Mouse (Mus musculus): ENCODE data around the gene Socs1. TPM values are rescaled to one million over a fixed set of nuclear protein-coding genes. Genes with fewer than 3 reads are reported as not detected.
A peak's percentile ranks its signal among the peaks of the same experiment; 100 is the strongest.

Socs1 gene
- polyA plus RNA-seq (2014; fragmentation: Nextera tagmentation; extraction: Ambion mirVana), result 2.5 and 2.7 TPM in 2 replicates

- under 1% methylated on average over 51 of the region's 59 CpGs for WGBS
Measured at GRCm38 (mm10) chr16:10785371-10786231, at the start of gene Socs1. Gene Socs1, minus strand, starts transcription at chr16:10785536.

GRCm38 (mm10) chr16:10834542-10834910 is 49.2 kb upstream of the Socs1 start:
- Histone ChIP-seq H3K4me3 (ENCODE audit: low read depth, low read length) (peak overlapping the region; percentile 80), H3K9ac (ENCODE audit: low read length) (peak overlapping the region; percentile 26; the same call in 1 of the 2 replicates), H3K9me3 (ENCODE audit: control insufficient read depth, low read length) (no peaks in the 10 kb centered on the region), H3K27me3 (ENCODE audit: control insufficient read depth, insufficient read depth, low read length) (no peaks in the 10 kb centered on the region), H3K36me3 (ENCODE audit: control insufficient read depth, insufficient read depth, low read length) (no peaks in the 10 kb centered on the region), H3K27ac (ENCODE audit: low read depth, low read length) (no peak overlapping the region), H3K4me1 (ENCODE audit: control insufficient read depth, insufficient read depth, low read length) (peaks cover 3% of the 10 kb centered on the region; the same call in 1 of the 2 replicates), H3K4me2 (ENCODE audit: low read depth) (peak overlapping the region; percentile 76)
- ATAC-seq (ENCODE audit: insufficient read depth, low FRiP score, low TSS enrichment) (no peak), DNase-seq (ENCODE audit: low spot score) (no peak)
- 11% methylated on average over 12 of the region's 12 CpGs for WGBS

More at GRCm38 (mm10) chr16:10785371-10786231, at the start of gene Socs1:
- ATAC-seq (ENCODE audit: insufficient read depth, low FRiP score, low TSS enrichment) (peak; percentile 82), DNase-seq (ENCODE audit: low spot score) (peak; percentile 90)
- H3K4me3 ChIP-seq (ENCODE audit: low read depth, low read length), result peak within 1 kb of the TSS; percentile 58
- peaks cover 5% of the 10 kb centered on the region; the same call in 1 of the 2 replicates for H3K4me1 ChIP-seq (ENCODE audit: control insufficient read depth, insufficient read depth, low read length)
- H3K27ac ChIP-seq (ENCODE audit: low read depth, low read length), result peak within 1 kb of the TSS; percentile 65
- no peaks in the 10 kb centered on the region for H3K9me3 ChIP-seq (ENCODE audit: control insufficient read depth, low read length)
- H3K4me2 ChIP-seq (ENCODE audit: low read depth), result peak within 1 kb of the TSS; percentile 96
- peaks cover 10% of the 10 kb centered on the region for H3K27me3 ChIP-seq (ENCODE audit: control insufficient read depth, insufficient read depth, low read length)
- no peaks in the 10 kb centered on the region for H3K36me3 ChIP-seq (ENCODE audit: control insufficient read depth, insufficient read depth, low read length)
- peak within 1 kb of the TSS; percentile 63 for H3K9ac ChIP-seq (ENCODE audit: low read length)

GRCm38 (mm10) chr16:10828461-10828805 is 43.1 kb upstream of the Socs1 start:
- Histone ChIP-seq H3K4me1 (ENCODE audit: control insufficient read depth, insufficient read depth, low read length) (no peaks in the 10 kb centered on the region), H3K4me2 (ENCODE audit: low read depth) (no peak overlapping the region), H3K27me3 (ENCODE audit: control insufficient read depth, insufficient read depth, low read length) (no peaks in the 10 kb centered on the region), H3K9ac (ENCODE audit: low read length) (no peak overlapping the region), H3K4me3 (ENCODE audit: low read depth, low read length) (no peak overlapping the region), H3K27ac (ENCODE audit: low read depth, low read length) (no peak overlapping the region), H3K36me3 (ENCODE audit: control insufficient read depth, insufficient read depth, low read length) (no peaks in the 10 kb centered on the region), H3K9me3 (ENCODE audit: control insufficient read depth, low read length) (no peaks in the 10 kb centered on the region)
- DNase-seq (ENCODE audit: low spot score) (no peak), ATAC-seq (ENCODE audit: insufficient read depth, low FRiP score, low TSS enrichment) (no peak)
- 75% methylated on average over 4 of the region's 4 CpGs for WGBS

GRCm38 (mm10) chr16:10827766-10828460 is 42.6 kb upstream of the Socs1 start:
- Histone ChIP-seq H3K36me3 (ENCODE audit: control insufficient read depth, insufficient read depth, low read length) (no peaks in the 10 kb centered on the region), H3K27ac (ENCODE audit: low read depth, low read length) (no peak overlapping the region), H3K4me2 (ENCODE audit: low read depth) (no peak overlapping the region), H3K9ac (ENCODE audit: low read length) (no peak overlapping the region), H3K4me1 (ENCODE audit: control insufficient read depth, insufficient read depth, low read length) (no peaks in the 10 kb centered on the region), H3K9me3 (ENCODE audit: control insufficient read depth, low read length) (no peaks in the 10 kb centered on the region), H3K4me3 (ENCODE audit: low read depth, low read length) (no peak overlapping the region), H3K27me3 (ENCODE audit: control insufficient read depth, insufficient read depth, low read length) (no peaks in the 10 kb centered on the region)
- DNase-seq (ENCODE audit: low spot score) (no peak), ATAC-seq (ENCODE audit: insufficient read depth, low FRiP score, low TSS enrichment) (no peak)
- WGBS, result 79% methylated on average over 7 of the region's 7 CpGs

GRCm38 (mm10) chr16:10827269-10827668 is 41.9 kb upstream of the Socs1 start:
- ATAC-seq (ENCODE audit: insufficient read depth, low FRiP score, low TSS enrichment), result no peak
- H3K36me3 ChIP-seq (ENCODE audit: control insufficient read depth, insufficient read depth, low read length), result no peaks in the 10 kb centered on the region
- H3K27ac ChIP-seq (ENCODE audit: low read depth, low read length), result no peak overlapping the region
- H3K4me2 ChIP-seq (ENCODE audit: low read depth), result no peak overlapping the region
- WGBS, result 92% methylated on average over 9 of the region's 9 CpGs
- no peak overlapping the region for H3K9ac ChIP-seq (ENCODE audit: low read length)
- no peak overlapping the region for H3K4me3 ChIP-seq (ENCODE audit: low read depth, low read length)
- H3K9me3 ChIP-seq (ENCODE audit: control insufficient read depth, low read length), result no peaks in the 10 kb centered on the region
- H3K4me1 ChIP-seq (ENCODE audit: control insufficient read depth, insufficient read depth, low read length), result no peaks in the 10 kb centered on the region
- no peaks in the 10 kb centered on the region for H3K27me3 ChIP-seq (ENCODE audit: control insufficient read depth, insufficient read depth, low read length)
- no peak for DNase-seq (ENCODE audit: low spot score)

- no peak for ATAC-seq (ENCODE audit: insufficient read depth, low FRiP score, low TSS enrichment)
- 88% methylated on average over 4 of the region's 4 CpGs for WGBS
Measured at GRCm38 (mm10) chr16:10825840-10826239, 40.5 kb upstream of the Socs1 start.

GRCm38 (mm10) chr16:10824536-10824935 is 39.2 kb upstream of the Socs1 start:
- Histone ChIP-seq H3K9ac (ENCODE audit: low read length) (no peak overlapping the region), H3K4me2 (ENCODE audit: low read depth) (no peak overlapping the region), H3K27ac (ENCODE audit: low read depth, low read length) (no peak overlapping the region), H3K9me3 (ENCODE audit: control insufficient read depth, low read length) (no peaks in the 10 kb centered on the region), H3K4me1 (ENCODE audit: control insufficient read depth, insufficient read depth, low read length) (no peaks in the 10 kb centered on the region), H3K27me3 (ENCODE audit: control insufficient read depth, insufficient read depth, low read length) (no peaks in the 10 kb centered on the region), H3K36me3 (ENCODE audit: control insufficient read depth, insufficient read depth, low read length) (no peaks in the 10 kb centered on the region), H3K4me3 (ENCODE audit: low read depth, low read length) (no peak overlapping the region)
- ATAC-seq (ENCODE audit: insufficient read depth, low FRiP score, low TSS enrichment) (no peak), DNase-seq (ENCODE audit: low spot score) (no peak)
- 91% methylated on average over 1 of the region's 1 CpGs for WGBS

More at GRCm38 (mm10) chr16:10825840-10826239, 40.5 kb upstream of the Socs1 start:
- Histone ChIP-seq H3K9ac (ENCODE audit: low read length) (no peak overlapping the region), H3K4me1 (ENCODE audit: control insufficient read depth, insufficient read depth, low read length) (no peaks in the 10 kb centered on the region), H3K27me3 (ENCODE audit: control insufficient read depth, insufficient read depth, low read length) (no peaks in the 10 kb centered on the region), H3K9me3 (ENCODE audit: control insufficient read depth, low read length) (no peaks in the 10 kb centered on the region), H3K36me3 (ENCODE audit: control insufficient read depth, insufficient read depth, low read length) (no peaks in the 10 kb centered on the region), H3K27ac (ENCODE audit: low read depth, low read length) (no peak overlapping the region), H3K4me3 (ENCODE audit: low read depth, low read length) (no peak overlapping the region), H3K4me2 (ENCODE audit: low read depth) (no peak overlapping the region)
- DNase-seq (ENCODE audit: low spot score), result no peak

GRCm38 (mm10) chr16:10821387-10821786 is 36.1 kb upstream of the Socs1 start:
- no peaks in the 10 kb centered on the region for H3K4me1 ChIP-seq (ENCODE audit: control insufficient read depth, insufficient read depth, low read length)
- 83% methylated on average over 4 of the region's 4 CpGs for WGBS
- H3K36me3 ChIP-seq (ENCODE audit: control insufficient read depth, insufficient read depth, low read length), result no peaks in the 10 kb centered on the region
- no peaks in the 10 kb centered on the region for H3K27me3 ChIP-seq (ENCODE audit: control insufficient read depth, insufficient read depth, low read length)
- H3K4me3 ChIP-seq (ENCODE audit: low read depth, low read length), result no peak overlapping the region
- no peak overlapping the region for H3K27ac ChIP-seq (ENCODE audit: low read depth, low read length)
- H3K9ac ChIP-seq (ENCODE audit: low read length), result no peak overlapping the region
- no peak overlapping the region for H3K4me2 ChIP-seq (ENCODE audit: low read depth)
- ATAC-seq (ENCODE audit: insufficient read depth, low FRiP score, low TSS enrichment) (no peak), DNase-seq (ENCODE audit: low spot score) (no peak)
- no peaks in the 10 kb centered on the region for H3K9me3 ChIP-seq (ENCODE audit: control insufficient read depth, low read length)

Measured in neural tube, embryonic 11.5 days (tissue).